Mouse (Mus musculus): Measurements from ENCODE around the gene Elfn1.

- no peak for TF ChIP-seq CTCF (IDR thresholded peaks at IDR 0.05; ENCODE audit: borderline replicate concordance, extremely low read depth, insufficient read depth, insufficient read length)
- TF ChIP-seq POLR2A (IDR thresholded peaks at IDR 0.05; ENCODE audit: borderline replicate concordance, extremely low read depth, insufficient read depth, insufficient read length, poor library complexity, severe bottlenecking): no peak
Observed at GRCm38 (mm10) chr5:140013652-140014051, 105.9 kb downstream of the Elfn1 start.
